Mouse (Mus musculus): ENCODE data around the gene Rnf144a. TPM values are rescaled to one million over a fixed set of nuclear protein-coding genes. Genes with fewer than 3 reads are reported as not detected.

Rnf144a gene
- polyA plus RNA-seq (2017; shearing (Covaris generic)) = 20.4 TPM

DNA sequence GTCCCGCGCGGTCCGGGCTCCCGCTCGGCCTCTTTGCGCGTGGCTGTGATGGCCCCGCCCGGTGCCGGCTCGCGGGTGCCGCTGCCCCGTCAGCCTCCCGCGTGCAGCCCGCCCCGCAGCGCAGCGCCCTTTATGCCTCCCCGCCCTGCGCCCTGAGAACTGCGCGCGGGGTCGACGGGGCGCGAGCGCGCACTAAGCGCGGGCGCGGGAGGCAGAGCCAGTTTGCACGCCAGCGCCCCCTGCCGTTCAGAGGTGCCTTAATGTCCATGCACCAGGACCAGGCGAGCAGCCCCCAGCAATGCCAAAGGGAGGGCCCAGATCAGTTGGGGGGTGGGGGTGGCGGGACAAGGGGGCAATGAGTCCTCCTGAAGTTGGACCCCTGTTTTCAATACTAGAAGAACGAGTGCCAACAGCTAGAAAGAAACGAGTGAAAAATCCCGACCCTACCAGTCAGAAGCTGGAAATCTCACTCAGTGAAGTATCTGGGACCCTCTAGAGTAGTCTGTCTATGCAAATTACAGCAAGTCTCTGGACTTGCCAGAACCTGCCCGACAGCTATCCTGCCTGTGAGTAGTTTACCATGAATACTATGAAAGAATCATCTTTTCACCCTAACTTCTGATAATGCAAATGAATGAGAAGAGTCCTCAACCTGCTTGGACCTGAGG is at the start of gene Rnf144a:
Gene Rnf144a, minus strand, starts transcription at position 151 of the 668 bp plus-strand sequence.

DNA sequence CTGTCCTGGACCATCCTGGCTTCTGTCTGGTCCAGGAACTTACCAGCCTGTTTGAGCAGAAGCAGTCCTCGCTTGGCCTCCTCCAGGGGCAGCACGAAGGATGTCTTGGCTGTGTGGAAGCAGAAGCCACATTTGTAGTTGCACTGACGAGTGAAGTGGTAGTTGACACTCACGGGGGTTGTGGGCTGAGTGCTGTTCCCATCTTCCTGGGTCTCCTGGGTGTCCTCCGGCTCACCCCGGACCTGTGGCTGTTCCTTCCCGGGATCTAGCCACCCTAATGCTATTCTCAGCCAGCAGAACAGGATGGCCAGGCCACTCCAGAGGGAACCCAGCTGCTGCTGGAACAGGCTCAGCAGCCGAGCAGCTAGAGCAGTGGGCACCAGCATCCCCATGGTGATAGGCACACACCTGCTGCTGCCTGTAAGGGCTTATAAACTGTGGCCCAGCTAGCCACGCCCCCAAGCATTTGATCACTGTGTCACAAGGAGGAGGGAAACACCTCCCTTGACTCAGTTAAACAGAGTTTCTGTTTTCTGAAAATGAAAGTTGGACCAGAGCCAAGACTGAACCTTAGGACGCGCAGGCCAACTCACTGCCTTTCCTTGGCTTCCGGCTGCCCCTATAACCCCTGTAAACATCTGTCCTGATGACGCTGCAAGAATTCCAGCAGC is 41.1 kb upstream of the Rnf144a start, which contains the start of gene Rsad2:
Gene Rsad2, minus strand, starts transcription at position 425 of the 671 bp plus-strand sequence.

Other genes starting within 250 kb of the Rnf144a start
- 4.3 TPM for gene Rsad2, start 41.2 kb upstream of the Rnf144a start, polyA plus RNA-seq (2017; shearing (Covaris generic))
- 6.8 TPM for gene Cmpk2, start 54.0 kb upstream of the Rnf144a start, polyA plus RNA-seq (2017; shearing (Covaris generic))